Mouse (Mus musculus): Measurements from ENCODE around the gene Defb21. TPM values are rescaled to one million over a fixed set of nuclear protein-coding genes. Genes with fewer than 3 reads are reported as not detected.
A peak's percentile ranks its signal among the peaks of the same experiment; 100 is the strongest.

The Defb21 gene
- polyA plus RNA-seq, 1 experiment from 2014 or later = not detected

DNA sequence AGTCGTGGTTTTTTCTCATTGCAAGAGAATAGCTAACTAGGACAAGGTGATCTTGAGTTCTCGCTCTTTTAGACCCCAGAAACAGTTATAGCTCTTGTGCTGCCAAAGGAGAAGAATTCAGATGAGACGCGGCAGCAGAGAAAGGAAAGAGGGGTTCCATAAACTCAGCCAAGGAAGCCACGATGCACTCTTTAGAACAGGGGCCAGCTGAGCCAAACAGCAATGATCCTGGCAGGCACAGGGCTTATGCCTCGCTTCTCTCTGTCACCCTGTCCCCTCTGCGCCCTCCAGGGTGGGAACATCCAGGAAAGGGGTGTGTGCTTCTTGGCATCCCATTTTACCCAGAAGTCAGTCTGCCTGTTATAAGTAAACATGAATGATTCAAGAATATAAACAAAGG lies 26.8 kb downstream of the Defb21 start, which contains the start of gene Defb45:
Gene Defb45, minus strand, starts transcription at position 101 of the 400 bp plus-strand sequence.
- Histone ChIP-seq H3K4me2 (ENCODE audit: low read length) (no peak within 1 kb of the TSS), H3K27ac (ENCODE audit: low read depth, low read length) (no peak within 1 kb of the TSS), H3K4me3 (ENCODE audit: low read length) (no peak within 1 kb of the TSS), H3K27me3 (replicated peaks; ENCODE audit: control insufficient read depth, insufficient read depth, low read length) (no peaks in the 10 kb centered on the region), H3K36me3 (ENCODE audit: control insufficient read depth, insufficient read depth, low read length) (no peaks in the 10 kb centered on the region), H3K9me3 (ENCODE audit: control insufficient read depth, low read length) (no peaks in the 10 kb centered on the region), H3K4me1 (ENCODE audit: control insufficient read depth, insufficient read depth, low read depth, low read length) (no peaks in the 10 kb centered on the region), H3K9ac (ENCODE audit: low read depth, low read length) (no peak within 1 kb of the TSS)
- 68% methylated on average over 7 of the region's 7 CpGs for WGBS
- ATAC-seq = no peak

DNA sequence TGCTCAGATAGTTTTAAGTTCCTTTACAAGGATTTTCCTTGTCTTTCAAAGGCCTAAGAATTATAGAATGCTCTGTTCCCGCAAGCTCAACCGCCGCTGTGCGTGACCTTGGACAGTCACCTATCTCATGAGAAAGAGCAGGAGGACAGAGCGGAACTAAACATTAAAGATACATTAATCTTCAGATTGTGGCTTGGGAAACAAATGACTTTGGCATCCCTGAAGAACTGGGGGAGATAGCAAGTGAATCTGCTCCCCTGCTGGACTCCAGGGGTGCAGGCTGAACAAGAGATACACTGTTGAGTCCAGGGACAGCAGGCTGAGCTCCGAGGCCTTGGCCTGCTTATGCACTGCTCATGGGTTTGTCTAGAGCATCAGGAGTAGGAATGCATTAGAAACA lies 27.5 kb downstream of the Defb21 start:
- H3K9ac ChIP-seq (ENCODE audit: low read depth, low read length) = no peak overlapping the region
- no peaks in the 10 kb centered on the region for H3K27me3 ChIP-seq (replicated peaks; ENCODE audit: control insufficient read depth, insufficient read depth, low read length)
- H3K36me3 ChIP-seq (ENCODE audit: control insufficient read depth, insufficient read depth, low read length) = no peaks in the 10 kb centered on the region
- H3K9me3 ChIP-seq (ENCODE audit: control insufficient read depth, low read length) = no peaks in the 10 kb centered on the region
- H3K27ac ChIP-seq (ENCODE audit: low read depth, low read length) = no peak overlapping the region
- WGBS = 73% methylated on average over 6 of the region's 6 CpGs
- H3K4me2 ChIP-seq (ENCODE audit: low read length) = no peak overlapping the region
- ATAC-seq = no peak
- H3K4me1 ChIP-seq (ENCODE audit: control insufficient read depth, insufficient read depth, low read depth, low read length) = no peaks in the 10 kb centered on the region
- H3K4me3 ChIP-seq (ENCODE audit: low read length) = no peak overlapping the region

DNA sequence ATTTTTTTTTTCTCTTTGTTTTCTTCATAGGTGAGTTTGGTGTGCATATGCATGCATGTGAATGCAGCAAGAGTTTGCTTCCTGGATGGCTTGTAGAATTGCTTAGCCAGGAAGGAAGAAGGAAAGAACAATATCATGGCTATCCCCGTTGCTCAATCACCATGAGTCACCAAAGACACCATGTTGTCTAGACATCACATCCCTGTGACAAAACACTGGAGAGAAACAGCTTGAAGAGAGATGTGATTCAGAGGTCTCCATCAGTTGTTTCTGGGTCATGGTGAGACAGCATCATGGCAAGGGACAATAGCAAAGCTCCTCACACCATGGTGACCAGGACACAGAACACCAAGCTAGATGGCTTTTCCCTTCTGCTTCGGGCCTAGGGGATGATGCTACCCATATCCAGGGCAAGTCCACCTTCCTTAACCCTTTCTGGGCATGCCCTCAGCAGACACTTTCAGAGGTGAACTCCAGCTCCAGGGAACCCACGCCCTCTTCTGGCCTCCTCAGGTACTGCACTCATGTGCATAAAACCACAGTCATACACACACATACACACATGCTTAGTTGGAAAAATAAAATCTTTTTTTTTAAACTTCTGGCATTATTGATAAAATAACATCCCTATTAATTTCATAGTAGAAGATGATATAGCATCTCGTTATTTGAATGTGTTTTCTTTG lies 28.9 kb downstream of the Defb21 start:
- Histone ChIP-seq H3K4me3 (ENCODE audit: low read length) (no peak overlapping the region), H3K27ac (ENCODE audit: low read depth, low read length) (no peak overlapping the region), H3K36me3 (ENCODE audit: control insufficient read depth, insufficient read depth, low read length) (no peaks in the 10 kb centered on the region), H3K4me1 (ENCODE audit: control insufficient read depth, insufficient read depth, low read depth, low read length) (no peaks in the 10 kb centered on the region), H3K9ac (ENCODE audit: low read depth, low read length) (no peak overlapping the region), H3K9me3 (ENCODE audit: control insufficient read depth, low read length) (no peaks in the 10 kb centered on the region), H3K4me2 (ENCODE audit: low read length) (no peak overlapping the region), H3K27me3 (replicated peaks; ENCODE audit: control insufficient read depth, insufficient read depth, low read length) (no peaks in the 10 kb centered on the region)
- 72% methylated on average over 4 of the region's 4 CpGs for WGBS
- no peak for ATAC-seq

DNA sequence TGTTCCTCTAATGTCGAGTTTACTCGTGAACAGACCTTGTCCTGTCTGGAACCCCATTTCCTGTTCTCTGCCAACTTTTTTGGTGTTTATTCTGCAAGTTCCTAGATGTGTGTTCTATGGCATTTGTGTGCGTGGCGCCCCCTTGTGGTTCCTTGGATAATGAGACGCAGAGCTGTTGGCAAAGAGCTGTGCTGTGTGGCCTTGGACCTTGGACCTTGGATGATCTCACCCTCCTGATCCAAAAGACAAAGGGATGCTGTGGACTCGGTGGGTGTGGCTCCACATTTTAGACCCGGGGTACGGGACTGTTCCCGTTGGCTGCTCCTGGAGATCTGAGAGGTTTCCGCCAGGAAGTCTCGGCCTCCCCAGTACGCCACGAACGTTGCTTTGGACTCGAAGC lies 31.5 kb downstream of the Defb21 start, which contains the start of gene Defb36:
Gene Defb36, plus strand, starts transcription at position 271 of the 400 bp plus-strand sequence.
- Histone ChIP-seq H3K4me3 (ENCODE audit: low read length) (no peak within 1 kb of the TSS), H3K4me2 (ENCODE audit: low read length) (no peak within 1 kb of the TSS), H3K9ac (ENCODE audit: low read depth, low read length) (no peak within 1 kb of the TSS), H3K36me3 (ENCODE audit: control insufficient read depth, insufficient read depth, low read length) (no peaks in the 10 kb centered on the region), H3K9me3 (ENCODE audit: control insufficient read depth, low read length) (no peaks in the 10 kb centered on the region), H3K27ac (ENCODE audit: low read depth, low read length) (no peak within 1 kb of the TSS), H3K4me1 (ENCODE audit: control insufficient read depth, insufficient read depth, low read depth, low read length) (no peaks in the 10 kb centered on the region), H3K27me3 (replicated peaks; ENCODE audit: control insufficient read depth, insufficient read depth, low read length) (no peaks in the 10 kb centered on the region)
- no peak for ATAC-seq
- WGBS = 84% methylated on average over 15 of the region's 15 CpGs

DNA sequence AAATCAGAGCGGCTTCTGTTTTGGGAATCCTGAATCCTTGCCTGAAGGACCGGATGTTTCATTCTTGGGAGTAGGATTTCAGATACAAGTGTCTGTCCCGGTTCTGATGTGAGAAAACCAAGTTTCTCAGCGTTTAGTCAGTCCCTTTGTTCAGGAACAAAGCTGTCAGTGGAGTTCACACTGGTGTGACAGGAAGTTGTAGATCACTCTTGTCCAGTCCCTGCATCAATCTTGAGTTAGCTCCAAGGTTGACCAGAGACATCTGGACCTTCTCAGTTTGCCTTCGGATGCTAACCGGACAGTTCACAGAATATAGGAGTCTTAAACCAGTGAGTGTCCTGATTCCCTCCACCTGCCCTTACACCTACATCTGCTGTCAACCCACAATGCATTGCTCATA lies 35.2 kb downstream of the Defb21 start:
- WGBS = 61% methylated on average over 6 of the region's 6 CpGs
- Histone ChIP-seq H3K4me1 (ENCODE audit: control insufficient read depth, insufficient read depth, low read depth, low read length) (no peaks in the 10 kb centered on the region), H3K4me2 (ENCODE audit: low read length) (no peak overlapping the region), H3K27ac (ENCODE audit: low read depth, low read length) (no peak overlapping the region), H3K36me3 (ENCODE audit: control insufficient read depth, insufficient read depth, low read length) (no peaks in the 10 kb centered on the region), H3K9me3 (ENCODE audit: control insufficient read depth, low read length) (no peaks in the 10 kb centered on the region), H3K27me3 (replicated peaks; ENCODE audit: control insufficient read depth, insufficient read depth, low read length) (no peaks in the 10 kb centered on the region), H3K9ac (ENCODE audit: low read depth, low read length) (no peak overlapping the region), H3K4me3 (ENCODE audit: low read length) (no peak overlapping the region)
- no peak for ATAC-seq

DNA sequence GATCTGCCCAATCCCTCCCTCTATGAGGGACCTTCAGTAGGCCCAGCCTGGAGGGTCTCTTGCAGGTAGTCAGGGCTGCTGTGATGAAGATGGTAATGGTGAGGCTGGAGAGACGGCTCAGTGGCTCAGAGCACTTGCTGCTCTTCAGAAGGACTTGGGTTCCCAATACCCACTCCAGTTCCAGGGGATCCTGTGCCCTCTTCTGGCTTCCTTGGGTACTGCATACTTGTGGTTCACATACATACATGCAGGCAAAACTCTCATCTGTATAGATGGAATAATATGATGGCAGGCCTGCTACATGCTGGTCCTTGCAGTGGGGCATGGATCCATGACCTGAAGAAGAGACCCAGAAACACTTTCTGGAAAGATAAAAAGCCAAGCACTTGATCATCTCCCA lies 36.2 kb downstream of the Defb21 start:
- 92% methylated on average over 1 of the region's 1 CpGs for WGBS
- H3K4me1 ChIP-seq (ENCODE audit: control insufficient read depth, insufficient read depth, low read depth, low read length) = no peaks in the 10 kb centered on the region

DNA sequence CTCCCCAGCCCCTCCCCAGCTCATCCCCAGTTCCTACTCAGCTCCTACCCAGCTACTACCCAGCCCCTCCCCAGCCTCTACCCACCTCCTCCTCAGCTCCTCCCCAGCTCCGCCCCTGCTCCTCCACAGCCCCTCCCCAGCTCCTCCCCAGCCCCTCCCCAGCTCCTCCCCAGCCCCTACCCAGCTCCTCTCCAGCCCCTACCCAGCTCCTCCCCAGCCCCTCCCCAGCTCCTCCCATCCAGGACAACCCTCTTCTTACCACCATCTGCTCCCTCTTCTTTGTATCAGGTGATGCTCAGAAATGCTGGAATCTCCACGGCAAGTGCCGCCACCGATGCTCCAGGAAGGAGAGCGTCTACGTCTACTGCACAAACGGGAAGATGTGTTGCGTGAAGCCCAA lies 39.6 kb downstream of the Defb21 start:
- H3K27ac ChIP-seq (ENCODE audit: low read depth, low read length) = no peak overlapping the region
- no peaks in the 10 kb centered on the region for H3K9me3 ChIP-seq (ENCODE audit: control insufficient read depth, low read length)
- H3K36me3 ChIP-seq (ENCODE audit: control insufficient read depth, insufficient read depth, low read length) = no peaks in the 10 kb centered on the region
- ATAC-seq = no peak
- H3K27me3 ChIP-seq (replicated peaks; ENCODE audit: control insufficient read depth, insufficient read depth, low read length) = no peaks in the 10 kb centered on the region
- 29% methylated on average over 8 of the region's 8 CpGs for WGBS
- no peak overlapping the region for H3K4me3 ChIP-seq (ENCODE audit: low read length)
- H3K4me2 ChIP-seq (ENCODE audit: low read length) = no peak overlapping the region
- no peak overlapping the region for H3K9ac ChIP-seq (ENCODE audit: low read depth, low read length)
- H3K4me1 ChIP-seq (ENCODE audit: control insufficient read depth, insufficient read depth, low read depth, low read length) = no peaks in the 10 kb centered on the region

More for the DNA sequence above, 36.2 kb downstream of the Defb21 start:
- H3K36me3 ChIP-seq (ENCODE audit: control insufficient read depth, insufficient read depth, low read length) = no peaks in the 10 kb centered on the region
- no peak overlapping the region for H3K9ac ChIP-seq (ENCODE audit: low read depth, low read length)
- H3K4me2 ChIP-seq (ENCODE audit: low read length) = no peak overlapping the region
- no peaks in the 10 kb centered on the region for H3K9me3 ChIP-seq (ENCODE audit: control insufficient read depth, low read length)
- ATAC-seq = no peak
- H3K27ac ChIP-seq (ENCODE audit: low read depth, low read length) = no peak overlapping the region
- no peaks in the 10 kb centered on the region for H3K27me3 ChIP-seq (replicated peaks; ENCODE audit: control insufficient read depth, insufficient read depth, low read length)
- H3K4me3 ChIP-seq (ENCODE audit: low read length) = no peak overlapping the region

DNA sequence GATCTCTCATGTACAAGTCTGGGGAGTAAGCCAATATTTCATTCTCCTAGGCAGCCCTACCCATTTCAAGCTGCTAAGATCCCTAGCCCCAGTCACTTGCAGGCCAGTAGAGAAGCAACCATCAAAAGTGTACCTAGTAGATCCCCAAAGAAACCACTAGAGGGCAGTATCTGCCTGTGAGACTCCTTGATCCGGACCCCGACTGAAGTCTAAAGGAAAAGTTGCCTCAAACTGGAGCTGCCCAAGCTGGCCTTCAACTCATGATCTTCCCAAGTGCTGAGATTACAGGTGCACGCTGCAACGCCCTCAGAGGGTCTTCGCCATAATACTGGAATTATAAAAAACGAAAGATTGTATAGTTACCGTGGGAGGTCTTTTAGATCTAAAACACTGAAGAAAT lies 43.0 kb downstream of the Defb21 start:
- Histone ChIP-seq H3K4me2 (ENCODE audit: low read length) (no peak overlapping the region), H3K9ac (ENCODE audit: low read depth, low read length) (no peak overlapping the region), H3K4me3 (ENCODE audit: low read length) (no peak overlapping the region), H3K27ac (ENCODE audit: low read depth, low read length) (no peak overlapping the region), H3K27me3 (replicated peaks; ENCODE audit: control insufficient read depth, insufficient read depth, low read length) (no peaks in the 10 kb centered on the region), H3K4me1 (ENCODE audit: control insufficient read depth, insufficient read depth, low read depth, low read length) (no peaks in the 10 kb centered on the region), H3K9me3 (ENCODE audit: control insufficient read depth, low read length) (no peaks in the 10 kb centered on the region), H3K36me3 (ENCODE audit: control insufficient read depth, insufficient read depth, low read length) (no peaks in the 10 kb centered on the region)
- ATAC-seq = peak; percentile 76
- WGBS = 10% methylated on average over 7 of the region's 7 CpGs

DNA sequence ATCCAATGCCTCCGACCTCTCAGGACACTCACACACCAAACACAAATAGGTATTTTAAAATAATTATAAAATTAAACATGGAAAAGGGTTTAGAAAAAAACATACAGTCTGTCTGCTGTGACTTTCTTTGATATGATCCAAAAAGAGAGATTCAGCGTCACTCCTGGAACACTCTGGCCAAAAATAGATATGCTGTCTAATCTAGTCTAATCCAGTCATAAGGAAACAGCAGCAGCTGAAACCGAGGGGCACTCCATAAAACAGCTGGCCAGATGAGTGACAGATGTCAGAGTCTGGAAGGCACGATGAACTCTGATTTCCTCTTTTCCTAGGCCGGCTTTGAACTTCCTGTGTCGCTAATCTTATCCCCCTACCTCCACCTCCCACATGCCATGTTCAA lies 43.9 kb downstream of the Defb21 start:
- Histone ChIP-seq H3K4me3 (ENCODE audit: low read length) (no peak overlapping the region), H3K4me2 (ENCODE audit: low read length) (no peak overlapping the region), H3K27me3 (replicated peaks; ENCODE audit: control insufficient read depth, insufficient read depth, low read length) (no peaks in the 10 kb centered on the region), H3K9me3 (ENCODE audit: control insufficient read depth, low read length) (no peaks in the 10 kb centered on the region), H3K36me3 (ENCODE audit: control insufficient read depth, insufficient read depth, low read length) (no peaks in the 10 kb centered on the region), H3K9ac (ENCODE audit: low read depth, low read length) (no peak overlapping the region), H3K27ac (ENCODE audit: low read depth, low read length) (no peak overlapping the region), H3K4me1 (ENCODE audit: control insufficient read depth, insufficient read depth, low read depth, low read length) (no peaks in the 10 kb centered on the region)
- ATAC-seq = no peak
- 80% methylated on average over 6 of the region's 6 CpGs for WGBS
